Mouse (Mus musculus) erythroblast, adult 5-6 weeks (primary cell): ENCODE results near the gene Pus3. TPM values are rescaled to one million over a fixed set of nuclear protein-coding genes. Genes with fewer than 3 reads are reported as not detected.
A peak's percentile ranks its signal among the peaks of the same experiment; 100 is the strongest.

Source experiments
- ATAC-seq: replicated peaks from 2 replicates; pipeline ENCODE4 v1.8.0; 2016; ENCODE audit warnings: moderate number of reproducible peaks, mild to moderate bottlenecking, moderate TSS enrichment, inconsistent platforms; ENCODE audit not compliant: poor library complexity, low FRiP score, severe bottlenecking
- total RNA-seq, 2 experiments: library from RNA; stranded (forward) in 1 of 2; stranded (reverse) in 1 of 2; fragments of 150-400 nt in 1 of 2; fragments of 200-764, 138-1000 nt in 1 of 2; gene quantifications; 2 replicates each; pipeline versions ENCODE4 v1.2.3 to v1.2.4; 2015 to 2017; ENCODE audit warnings: low replicate concordance in 2 of 2

Gene Pus3
- 1.5 and 9.4 TPM in 2 replicates for total RNA-seq (2015; ENCODE audit: low replicate concordance)
- 3.4 and 6.0 TPM in 2 replicates for total RNA-seq (2017; ENCODE audit: low replicate concordance)

DNA sequence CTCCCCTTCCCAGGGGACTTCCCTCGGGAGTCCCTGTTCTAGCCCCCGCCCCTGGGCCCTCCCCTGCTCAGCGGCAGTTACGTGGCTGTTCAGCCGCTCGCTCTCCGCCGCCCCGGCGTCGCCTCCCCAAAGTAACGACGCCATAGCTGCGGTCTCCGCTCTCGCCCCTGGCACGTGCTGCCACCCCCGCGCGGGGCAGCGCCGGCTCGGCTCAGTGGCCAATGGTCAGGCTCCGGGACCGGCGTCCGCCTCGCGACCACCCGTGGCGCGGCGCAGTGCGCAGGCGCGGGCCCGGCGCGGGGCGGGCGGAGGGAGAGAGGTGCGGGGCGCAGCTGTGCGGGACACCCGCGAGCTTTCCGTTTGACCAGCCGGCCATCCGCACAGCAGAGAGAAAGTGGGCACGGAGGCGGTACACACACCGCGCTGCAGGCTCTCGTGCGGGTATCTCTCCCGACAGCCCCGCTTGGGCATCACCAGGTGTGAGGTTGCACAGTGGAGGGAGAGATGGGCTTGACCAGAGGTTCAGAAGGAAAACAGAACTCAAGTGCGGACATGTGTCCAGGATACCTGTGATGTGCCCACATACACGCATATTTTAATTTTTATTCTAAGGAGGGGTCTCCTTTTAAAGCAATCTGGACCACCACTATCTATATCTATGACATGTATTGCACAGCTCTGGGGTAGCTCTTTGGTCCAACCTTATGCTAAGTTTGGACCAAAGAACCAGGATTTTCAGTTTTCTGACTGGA lies at the start of gene Pus3, which contains the start of gene Ddx25:
Gene Pus3 (plus strand): TSS at position 339 of the 752 bp plus-strand sequence.
Gene Ddx25 (minus strand): TSS at position 272 of the 752 bp plus-strand sequence.
- ATAC-seq = no peak

- no peak for ATAC-seq
Observed at GRCm38 (mm10) chr9:35513900-35514299, 44.5 kb upstream of the Pus3 start.

DNA sequence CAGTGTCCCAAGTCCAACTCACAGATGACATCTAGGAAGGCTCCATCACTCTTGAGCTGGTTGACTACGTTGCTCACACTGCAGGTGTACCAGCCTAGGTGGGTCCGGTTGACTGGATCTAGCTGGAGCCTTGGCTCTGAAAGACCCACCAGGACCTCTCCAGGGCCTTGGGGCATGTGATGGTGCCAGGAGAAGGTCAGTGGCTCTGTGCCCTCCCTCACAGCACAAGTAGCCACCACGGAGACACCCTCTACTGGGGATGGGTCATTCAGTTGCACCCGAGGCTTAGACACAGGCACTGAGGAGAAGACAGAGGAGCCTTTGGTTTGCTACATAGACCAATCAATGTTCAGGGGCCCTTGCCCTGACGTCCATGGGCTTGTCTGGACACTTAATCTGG lies 42.2 kb upstream of the Pus3 start:
- no peak for ATAC-seq

DNA sequence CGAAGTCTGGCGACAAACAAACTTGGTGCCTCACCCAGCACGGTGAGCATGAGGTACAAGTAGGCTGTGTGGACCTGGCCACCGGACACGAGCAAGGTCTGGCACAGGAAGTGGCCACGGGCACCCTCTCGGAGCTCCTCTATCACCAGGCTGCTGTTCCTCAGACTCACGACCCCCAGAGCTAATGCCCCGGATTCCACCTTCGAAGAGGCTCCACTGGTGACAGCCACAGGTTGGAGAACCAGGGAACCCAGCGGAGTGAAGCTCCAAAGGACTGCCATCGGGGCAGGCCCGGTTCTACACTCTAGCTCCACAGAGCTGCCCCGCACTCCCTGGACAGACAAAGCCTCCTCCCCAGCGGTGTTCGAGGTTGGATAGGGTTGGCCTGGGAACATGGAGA lies 41.7 kb upstream of the Pus3 start:
- no peak for ATAC-seq

- ATAC-seq = no peak
Observed at GRCm38 (mm10) chr9:35518169-35518568, 40.2 kb upstream of the Pus3 start, which contains the start of gene Gm1113. Gene Gm1113, minus strand, starts transcription at chr9:35518269.

GRCm38 (mm10) chr9:35520631-35521348 lies 37.6 kb upstream of the Pus3 start:
- no peak for ATAC-seq

GRCm38 (mm10) chr9:35522241-35522640 lies 36.2 kb upstream of the Pus3 start:
- ATAC-seq = no peak

GRCm38 (mm10) chr9:35522821-35523515 lies 35.4 kb upstream of the Pus3 start:
- ATAC-seq = no peak

- ATAC-seq = no peak
Observed at GRCm38 (mm10) chr9:35523541-35523940, 34.9 kb upstream of the Pus3 start.

DNA sequence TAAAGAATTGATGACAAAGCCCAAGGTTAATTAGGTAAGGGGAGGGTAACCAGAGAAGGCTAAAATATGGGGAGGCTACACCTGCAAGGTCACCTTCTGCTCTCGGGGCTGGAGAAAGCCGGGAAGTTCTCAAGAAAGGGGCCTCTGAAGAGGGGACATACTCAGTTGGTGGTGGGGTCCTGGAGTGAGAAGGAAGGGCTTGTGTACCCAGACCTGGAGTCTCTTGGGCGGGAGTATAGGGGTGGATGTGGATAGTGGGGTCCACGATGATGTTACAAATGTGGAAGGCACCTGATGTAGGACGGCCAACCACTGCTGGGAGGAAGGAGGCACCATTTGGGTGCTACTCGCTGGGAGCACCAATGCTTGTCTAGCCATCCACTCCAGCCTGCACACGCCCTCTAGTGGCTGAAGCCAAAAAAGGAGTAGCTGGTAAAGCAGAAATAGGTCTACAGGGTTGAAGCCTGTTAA lies 34.4 kb upstream of the Pus3 start:
- peak; percentile 62 for ATAC-seq

GRCm38 (mm10) chr9:35529141-35529540 lies 29.3 kb upstream of the Pus3 start:
- no peak for ATAC-seq

DNA sequence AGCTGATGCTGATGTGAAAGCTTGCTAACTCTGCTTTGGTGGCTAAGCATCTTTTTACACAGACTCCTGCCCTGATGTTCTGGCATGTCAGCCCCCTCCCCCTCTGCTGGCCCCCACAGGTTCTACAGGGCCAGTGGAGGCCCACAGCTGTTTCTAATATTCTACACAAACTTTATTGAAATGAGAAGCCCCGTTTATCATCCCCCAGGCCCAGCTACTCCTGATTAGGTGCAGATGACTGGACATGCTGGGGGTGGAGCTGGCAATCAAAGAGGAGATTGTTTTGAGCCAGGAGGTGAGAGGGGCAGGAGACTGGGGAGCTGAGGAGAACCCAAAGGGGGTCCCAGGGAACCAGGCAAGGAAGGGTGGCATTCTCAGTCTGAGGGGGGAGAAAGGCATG lies 28.6 kb upstream of the Pus3 start:
- ATAC-seq = no peak

DNA sequence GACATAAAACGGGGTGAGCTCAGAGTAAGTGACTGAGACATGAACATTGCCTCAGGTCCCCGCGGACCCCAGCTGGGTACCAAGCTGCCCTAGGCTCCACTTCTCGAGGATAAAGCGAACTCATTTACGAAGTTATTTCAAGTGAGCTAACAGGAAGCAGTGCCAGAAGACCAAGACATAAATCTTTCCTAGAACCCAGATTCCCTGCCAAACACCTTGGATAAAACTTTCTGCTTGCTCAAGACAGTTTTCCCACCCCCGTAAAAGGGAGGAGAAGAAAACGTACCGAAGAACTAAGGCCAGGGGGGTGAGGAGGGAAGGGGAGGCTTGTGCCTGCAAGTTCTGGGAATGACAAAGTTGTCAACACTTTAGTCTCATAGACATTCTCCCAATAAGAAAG lies 25.1 kb upstream of the Pus3 start:
- ATAC-seq = no peak

- ATAC-seq = no peak
Observed at GRCm38 (mm10) chr9:35535110-35535509, 23.3 kb upstream of the Pus3 start.

- no peak for ATAC-seq
Observed at GRCm38 (mm10) chr9:35535876-35536275, 22.5 kb upstream of the Pus3 start.

DNA sequence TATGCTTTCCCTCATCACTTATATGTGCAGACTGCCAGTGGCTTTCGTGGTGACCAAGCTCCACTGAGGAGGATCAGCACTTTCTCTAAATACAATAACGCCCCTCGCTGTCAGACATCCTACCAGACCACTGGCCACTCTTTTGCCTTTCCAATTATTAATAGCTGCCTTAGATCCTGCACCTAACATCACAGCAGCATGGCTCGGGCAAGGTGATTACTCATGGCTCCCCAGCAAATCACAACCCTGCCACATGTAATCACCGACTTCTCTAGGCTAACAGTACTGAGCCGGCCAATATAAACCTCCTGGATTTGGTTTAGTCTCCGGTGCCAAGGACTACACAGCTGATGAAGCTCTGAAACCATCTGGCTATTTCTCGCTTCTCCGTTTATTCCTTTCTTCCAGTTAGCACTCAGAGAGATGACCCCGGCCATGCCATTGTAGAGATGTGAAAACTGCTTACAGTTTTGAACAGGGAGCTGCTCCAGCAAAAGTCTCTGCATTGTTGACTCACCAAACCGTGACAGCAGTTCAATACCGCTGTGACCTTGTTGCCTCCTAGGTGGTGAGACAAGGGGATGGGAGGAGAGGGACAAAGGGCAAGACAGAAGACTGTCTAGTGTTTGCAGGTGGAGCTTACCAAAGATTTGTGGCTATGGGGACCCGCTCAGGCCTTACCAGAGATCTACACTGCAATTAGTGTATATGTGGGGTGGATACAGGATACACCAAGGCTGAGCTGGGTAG lies 19.2 kb upstream of the Pus3 start:
- no peak for ATAC-seq

DNA sequence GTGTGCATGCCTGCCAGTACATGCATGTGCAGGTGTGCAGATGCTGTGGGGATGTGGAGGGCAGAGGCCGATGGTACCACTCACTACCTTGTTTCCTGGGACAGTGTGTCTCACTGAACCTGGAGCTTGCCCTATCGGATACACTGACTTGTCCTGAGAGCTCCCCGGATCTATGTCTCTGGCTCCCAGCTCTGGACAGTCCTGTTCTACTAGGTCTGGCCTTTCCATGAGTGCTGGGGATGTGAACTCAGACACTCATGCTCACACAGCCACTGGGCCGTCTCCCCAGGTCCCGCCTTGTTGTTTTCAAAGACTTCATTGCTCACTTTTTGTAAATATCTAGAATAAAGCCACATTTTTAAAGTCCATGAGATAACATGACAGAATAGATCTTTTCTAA lies 17.4 kb upstream of the Pus3 start:
- no peak for ATAC-seq

GRCm38 (mm10) chr9:35541488-35541887 lies 16.9 kb upstream of the Pus3 start:
- no peak for ATAC-seq

- ATAC-seq = no peak
Observed at GRCm38 (mm10) chr9:35541941-35542340, 16.5 kb upstream of the Pus3 start.
